Mouse (Mus musculus) C2C12 (cell line): Measurements from ENCODE around the gene Gm27021. TPM values are rescaled to one million over a fixed set of nuclear protein-coding genes. Genes with fewer than 3 reads are reported as not detected.

Experiments
- H3K27me3 ChIP-seq: one replicate; pipeline ENCODE4 v1.6.1; 2011; ENCODE audit not compliant: control insufficient read depth, insufficient read depth, insufficient read length
- H3K36me3 ChIP-seq: one replicate; pipeline ENCODE4 v1.6.1; 2011; ENCODE audit not compliant: control insufficient read depth, insufficient read depth
- H3K4me3 ChIP-seq: one replicate; pipeline ENCODE4 v1.5.1; 2011; ENCODE audit warnings: mild to moderate bottlenecking, control low read depth; ENCODE audit not compliant: poor library complexity, insufficient read depth, severe bottlenecking
- H3K79me2 ChIP-seq: one replicate; pipeline ENCODE4 v1.6.1; 2011; ENCODE audit not compliant: control insufficient read depth, insufficient read depth
- H3K79me3 ChIP-seq: one replicate; pipeline ENCODE4 v1.6.1; 2011; ENCODE audit warnings: low read depth, control low read depth
- H3ac ChIP-seq: one replicate; pipeline ENCODE3; 2011; ENCODE audit warnings: low read depth; ENCODE audit not compliant: control insufficient read depth, insufficient read length
- CEBPB ChIP-seq: IDR thresholded peaks from one replicate; pipeline ENCODE4 v1.6.1; 2011; ENCODE audit warnings: low read depth, mild to moderate bottlenecking, control low read depth, moderate library complexity
- CTCF ChIP-seq: IDR thresholded peaks from one replicate; pipeline ENCODE4 v1.5.1; 2011; ENCODE audit not compliant: control insufficient read depth, insufficient read depth, insufficient read length
- FOSL1 ChIP-seq: IDR thresholded peaks from one replicate; pipeline ENCODE4 v1.8.0; 2011; ENCODE audit warnings: mild to moderate bottlenecking, low read length; ENCODE audit not compliant: poor library complexity, insufficient read depth, severe bottlenecking
- MAX ChIP-seq: IDR thresholded peaks from one replicate; pipeline ENCODE4 v1.6.1; 2011; ENCODE audit warnings: mild to moderate bottlenecking, control low read depth
- MYOD1 ChIP-seq: IDR thresholded peaks from one replicate; pipeline ENCODE4 v1.6.1; 2011; ENCODE audit warnings: low read depth; ENCODE audit not compliant: control insufficient read depth, insufficient read length
- MYOG ChIP-seq: IDR thresholded peaks from one replicate; pipeline ENCODE4 v1.6.1; 2011; ENCODE audit not compliant: control insufficient read depth, insufficient read length; ENCODE audit errors: extremely low read depth
- USF1 ChIP-seq: IDR thresholded peaks from one replicate; pipeline ENCODE4 v1.6.1; 2011; ENCODE audit warnings: low read depth, mild to moderate bottlenecking, control low read depth, moderate library complexity
- polyA plus RNA-seq: library from polyadenylated mRNA; unstranded; fragments of >200 nt; fragmentation: generic; extraction: Trizol; gene quantifications from one replicate; pipeline ENCODE4 v1.2.1, GENCODE M21; 2012; ENCODE audit warnings: missing spikeins

Gm27021 gene
- polyA plus RNA-seq, 1 experiment = 2.3 TPM

- TF ChIP-seq CTCF (no peak), MYOG (no peak), FOSL1 (no peak), CEBPB (no peak), MYOD1 (no peak), MAX (no peak), USF1 (no peak)
- no peak overlapping the region for H3ac ChIP-seq
- no peaks in the 10 kb centered on the region for H3K79me2 ChIP-seq
- H3K4me3 ChIP-seq = no peak overlapping the region
- no peaks in the 10 kb centered on the region for H3K36me3 ChIP-seq
- no peaks in the 10 kb centered on the region for H3K27me3 ChIP-seq
- no peaks in the 10 kb centered on the region for H3K79me3 ChIP-seq
Observed at GRCm38 (mm10) chr8:120620441-120620840, 47.4 kb downstream of the Gm27021 start.

DNA sequence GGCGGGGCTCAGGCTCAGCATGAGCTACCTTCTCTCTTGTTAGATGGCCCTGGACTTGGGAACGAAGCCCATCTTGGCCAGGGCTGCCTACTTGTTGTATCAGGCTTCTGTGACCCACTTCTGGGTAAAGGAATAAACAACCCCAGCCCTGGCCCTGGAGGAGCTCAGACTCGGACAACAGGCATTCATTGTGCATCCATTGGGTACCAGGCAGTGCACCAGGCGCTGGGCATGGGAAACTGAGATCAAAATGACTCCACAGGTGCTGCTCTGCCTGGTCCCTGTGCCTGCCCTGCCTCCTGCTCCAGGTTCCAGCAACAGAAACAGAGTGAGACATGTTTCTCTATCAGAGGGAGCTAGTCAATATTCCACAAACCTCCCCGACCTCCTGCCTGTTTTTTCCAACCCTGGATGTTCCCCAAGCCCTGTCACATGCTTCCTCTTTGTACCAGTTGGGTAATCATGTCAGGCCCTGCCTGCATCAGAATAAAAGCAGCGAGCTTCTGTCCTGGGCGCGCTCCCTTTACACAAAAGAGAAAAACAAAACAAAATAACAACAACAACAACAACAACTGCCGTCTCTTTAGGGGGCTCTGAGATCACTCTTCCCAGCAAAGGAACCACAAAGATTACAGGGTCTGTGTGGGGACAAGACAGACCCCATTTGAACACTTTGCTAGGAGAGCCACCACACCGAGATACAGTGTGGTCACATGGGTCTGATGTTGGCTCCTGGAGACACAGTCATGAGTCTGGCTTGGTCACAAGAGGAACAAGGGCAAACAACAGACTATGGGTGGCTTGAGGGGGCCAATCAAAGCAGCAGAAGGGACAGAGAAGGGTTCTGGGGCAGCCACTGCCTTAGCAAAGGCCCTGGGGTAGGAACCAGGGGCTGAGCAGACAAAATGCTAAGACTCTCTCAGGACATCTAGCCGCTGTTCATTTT is 48.4 kb downstream of the Gm27021 start:
- H3K4me3 ChIP-seq = no peak overlapping the region
- H3K27me3 ChIP-seq = no peaks in the 10 kb centered on the region
- no peaks in the 10 kb centered on the region for H3K79me2 ChIP-seq
- no peak overlapping the region for H3ac ChIP-seq
- TF ChIP-seq USF1 (no peak), CTCF (no peak), CEBPB (no peak), FOSL1 (no peak), MYOG (no peak)
- H3K79me3 ChIP-seq = no peaks in the 10 kb centered on the region
- H3K36me3 ChIP-seq = no peaks in the 10 kb centered on the region

GRCm38 (mm10) chr8:120618110-120618509 is 49.8 kb downstream of the Gm27021 start:
- H3K36me3 ChIP-seq = no peaks in the 10 kb centered on the region
- no peak overlapping the region for H3K4me3 ChIP-seq
- no peaks in the 10 kb centered on the region for H3K79me3 ChIP-seq
- no peak overlapping the region for H3ac ChIP-seq
- no peak for TF ChIP-seq MYOD1
- TF ChIP-seq CTCF = peak; percentile 28
- TF ChIP-seq USF1 = no peak
- no peak for TF ChIP-seq FOSL1
- H3K79me2 ChIP-seq = no peaks in the 10 kb centered on the region
- no peaks in the 10 kb centered on the region for H3K27me3 ChIP-seq

GRCm38 (mm10) chr8:120616663-120617626 is 50.9 kb downstream of the Gm27021 start:
- Histone ChIP-seq H3K27me3 (no peaks in the 10 kb centered on the region), H3K36me3 (no peaks in the 10 kb centered on the region), H3ac (no peak overlapping the region), H3K4me3 (no peak overlapping the region), H3K79me2 (no peaks in the 10 kb centered on the region), H3K79me3 (no peaks in the 10 kb centered on the region)
- TF ChIP-seq MYOG = no peak
- TF ChIP-seq USF1 = no peak
- TF ChIP-seq FOSL1 = no peak
- TF ChIP-seq CTCF = no peak
- TF ChIP-seq CEBPB = no peak
- TF ChIP-seq MYOD1 = no peak
- no peak for TF ChIP-seq MAX

DNA sequence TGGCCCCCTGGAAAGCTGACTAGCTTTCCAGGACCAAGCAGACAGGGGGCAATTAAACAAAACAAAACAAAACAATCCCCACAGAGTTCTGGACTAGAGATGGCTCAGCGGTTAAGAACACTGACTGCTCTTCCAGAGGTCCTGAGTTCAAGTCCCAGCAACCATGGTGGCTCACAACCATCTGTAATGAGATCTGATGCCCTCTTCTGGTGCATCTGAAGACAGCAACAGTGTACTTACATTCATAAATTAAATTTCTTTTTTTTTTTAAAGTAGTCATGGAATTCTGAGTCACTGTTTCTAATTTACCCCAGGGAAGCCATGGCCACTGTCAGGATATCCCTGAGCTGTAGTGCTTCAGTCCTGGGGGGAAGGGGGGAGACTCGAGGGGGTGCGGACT is 53.4 kb downstream of the Gm27021 start:
- H3K79me3 ChIP-seq = no peaks in the 10 kb centered on the region
- H3K79me2 ChIP-seq = no peaks in the 10 kb centered on the region
- TF ChIP-seq MYOD1 = no peak
- TF ChIP-seq CTCF = no peak
- no peak for TF ChIP-seq USF1
- H3K4me3 ChIP-seq = no peak overlapping the region
- H3K27me3 ChIP-seq = no peaks in the 10 kb centered on the region
- H3ac ChIP-seq = no peak overlapping the region
- no peaks in the 10 kb centered on the region for H3K36me3 ChIP-seq
